Mouse (Mus musculus) lung, embryonic 16.5 days (tissue): Measurements from ENCODE around the gene Epdr1. TPM values are rescaled to one million over a fixed set of nuclear protein-coding genes. Genes with fewer than 3 reads are reported as not detected.

Experiments
- ATAC-seq: fragments of 200-750 bp; cut with Nextera tagmentation; 2 replicates; pipeline ENCODE4 v1.8.0; 2017; ENCODE audit warnings: low read depth, mild to moderate bottlenecking, moderate library complexity
- H3K27ac ChIP-seq: fragments of 300-500 bp; sonication (generic); 2 replicates; pipeline ENCODE4 v1.5.1; 2014; ENCODE audit warnings: mild to moderate bottlenecking, control low read depth, low read length
- H3K27me3 ChIP-seq: fragments of 300-500 bp; sonication (generic); 2 replicates; pipeline ENCODE4 v1.6.1; 2014; ENCODE audit warnings: low read depth, low read length, mixed read lengths; ENCODE audit not compliant: control insufficient read depth, insufficient read depth
- H3K36me3 ChIP-seq: fragments of 300-500 bp; sonication (generic); 2 replicates; pipeline ENCODE4 v1.6.1; 2014; ENCODE audit warnings: low read length; ENCODE audit not compliant: control insufficient read depth, insufficient read depth
- H3K4me1 ChIP-seq: fragments of 300-500 bp; sonication (generic); replicated peaks from 2 replicates; pipeline ENCODE4 v1.6.1; 2014; ENCODE audit warnings: low read length, mixed read lengths; ENCODE audit not compliant: control insufficient read depth, insufficient read depth
- H3K4me2 ChIP-seq: fragments of 300-500 bp; sonication (generic); 2 replicates; pipeline ENCODE4 v1.6.1; 2014; ENCODE audit warnings: low read depth, low read length, control low read depth
- H3K4me3 ChIP-seq: fragments of 300-500 bp; sonication (generic); 2 replicates; pipeline ENCODE4 v1.5.1; 2014; ENCODE audit warnings: mild to moderate bottlenecking, low read length, control low read depth
- H3K9ac ChIP-seq: fragments of 300-500 bp; sonication (generic); 2 replicates; pipeline ENCODE4 v1.6.1; 2014; ENCODE audit warnings: low read length, control low read depth
- H3K9me3 ChIP-seq: fragments of 300-500 bp; sonication (generic); 2 replicates; pipeline ENCODE4 v1.6.1; 2016; ENCODE audit warnings: low read length; ENCODE audit not compliant: control insufficient read depth
- WGBS: fragments of 180-500 bp; shearing (Covaris S2); extraction: QIAGEN DNeasy Blood & Tissue Kit; methylation state at CpG from one replicate; pipeline ENCODE4 v1.1.7; 2014; 5-methylcytosine and 5-hydroxymethylcytosine counted together
- polyA plus RNA-seq: library from polyadenylated mRNA; unstranded; fragments of >200 nt; fragmentation: Nextera tagmentation; extraction: Ambion mirVana; gene quantifications from 2 replicates; pipeline ENCODE4 v1.2.1, GENCODE M21; 2015

The Epdr1 gene
- polyA plus RNA-seq, 1 experiment from 2014 or later, result 22.5 TPM

DNA sequence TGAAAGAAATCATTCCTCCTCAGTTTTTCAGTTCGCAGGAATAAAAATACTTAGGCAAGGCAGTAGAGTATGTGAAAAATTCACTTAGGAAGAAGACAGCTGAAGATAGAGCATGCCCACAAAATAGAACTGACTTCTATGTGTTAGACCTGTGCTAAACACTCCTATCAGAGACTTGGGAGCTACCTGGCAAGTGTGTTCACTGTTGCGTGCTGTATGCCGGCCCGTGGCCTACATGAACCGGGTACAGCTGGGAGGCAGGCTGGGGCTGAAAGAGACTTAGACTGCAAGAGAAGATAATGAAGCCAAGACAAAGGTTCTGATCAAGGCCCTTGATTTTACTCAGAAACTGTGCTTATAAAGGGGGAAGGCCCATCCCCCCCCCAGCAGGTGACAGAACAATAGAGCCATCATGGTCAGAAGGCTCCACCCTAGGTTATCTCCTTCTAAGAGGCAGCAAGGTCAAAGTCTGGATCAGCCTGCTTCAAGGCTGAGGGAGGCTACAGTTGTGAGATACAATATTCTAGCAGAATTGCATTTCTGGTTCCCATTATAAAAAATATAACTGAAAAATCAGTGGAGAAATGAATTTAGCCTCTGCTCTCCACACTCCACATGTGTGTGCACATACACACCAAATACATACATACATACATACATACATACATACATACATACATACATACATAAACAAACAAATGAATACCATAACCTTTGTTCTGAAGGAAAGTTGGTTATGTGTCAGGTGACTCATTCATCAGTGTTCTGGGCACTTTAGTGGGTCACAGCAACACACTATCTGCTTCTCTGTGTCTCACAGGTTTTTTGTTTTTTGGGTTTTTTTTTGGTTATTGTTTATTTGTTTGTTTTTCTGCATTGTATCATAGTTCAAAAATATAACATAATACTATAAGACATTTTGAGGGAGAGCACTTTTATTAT is 11.3 kb upstream of the Epdr1 start:
- H3K9ac ChIP-seq, result no peak overlapping the region
- no peaks in the 10 kb centered on the region for H3K36me3 ChIP-seq
- no peak for ATAC-seq
- no peaks in the 10 kb centered on the region for H3K27me3 ChIP-seq
- no peaks in the 10 kb centered on the region for H3K4me1 ChIP-seq
- no peaks in the 10 kb centered on the region for H3K9me3 ChIP-seq
- 88% methylated on average over 5 of the region's 5 CpGs for WGBS
- no peak overlapping the region for H3K4me2 ChIP-seq
- no peak overlapping the region for H3K4me3 ChIP-seq
- no peak overlapping the region for H3K27ac ChIP-seq

DNA sequence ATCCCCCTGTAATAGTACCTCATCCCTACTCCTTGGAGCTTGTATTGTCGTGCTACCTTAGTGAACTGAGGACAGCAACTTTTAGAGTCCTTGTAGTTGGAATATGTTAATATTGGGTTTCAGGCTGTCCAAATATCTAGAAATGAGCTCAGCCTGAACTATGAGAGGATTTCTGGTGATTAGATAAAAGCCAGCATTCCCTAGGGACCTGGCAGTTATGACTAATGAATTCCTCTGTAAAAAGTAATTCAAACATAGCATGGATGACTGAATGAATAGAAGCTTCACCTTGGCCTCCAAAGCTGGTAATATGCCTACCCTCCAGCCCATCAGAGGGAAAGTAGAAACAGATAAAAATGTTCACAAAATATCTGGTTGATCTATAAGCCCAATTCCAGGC is 6.7 kb upstream of the Epdr1 start:
- no peaks in the 10 kb centered on the region for H3K9me3 ChIP-seq
- H3K4me1 ChIP-seq, result peaks cover 7% of the 10 kb centered on the region
- no peak overlapping the region for H3K4me2 ChIP-seq
- no peak overlapping the region for H3K4me3 ChIP-seq
- H3K36me3 ChIP-seq, result no peaks in the 10 kb centered on the region
- H3K27me3 ChIP-seq, result peaks cover 8% of the 10 kb centered on the region
- H3K9ac ChIP-seq, result no peak overlapping the region
- H3K27ac ChIP-seq, result no peak overlapping the region
- WGBS, result 62% methylated on average over 1 of the region's 1 CpGs
- ATAC-seq, result no peak

DNA sequence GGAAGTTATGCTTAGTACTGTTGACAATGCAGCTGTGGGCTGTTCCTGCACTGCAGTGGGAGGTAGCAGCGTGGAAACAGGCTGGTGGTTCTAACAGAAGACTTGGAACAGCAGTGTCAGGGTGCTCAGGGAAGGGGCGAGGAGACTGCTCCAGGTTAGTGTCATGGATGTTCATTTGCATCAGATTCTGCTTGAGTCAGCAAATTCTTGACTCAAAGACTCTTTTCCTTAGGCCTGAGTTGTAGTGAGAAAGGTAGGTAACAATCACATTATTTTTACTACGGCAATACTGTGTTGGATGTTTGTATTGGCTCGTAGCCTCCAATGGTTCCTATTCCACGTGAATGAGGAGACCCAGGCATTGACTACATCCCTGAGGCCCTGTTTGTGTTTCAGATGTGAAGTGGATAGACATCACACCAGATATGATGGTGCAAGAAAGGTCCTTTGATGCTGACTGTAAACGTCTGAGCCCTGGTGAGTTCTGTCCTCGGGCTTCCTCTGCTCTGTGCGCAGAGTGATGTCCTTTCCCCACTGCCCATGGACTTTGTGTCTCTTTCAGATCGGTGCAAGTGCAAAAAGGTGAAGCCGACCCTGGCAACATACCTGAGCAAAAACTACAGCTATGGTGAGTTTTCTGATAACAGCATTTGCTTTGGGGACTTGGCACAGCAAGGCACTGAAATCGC is 5.0 kb upstream of the Epdr1 start:
- no peak for ATAC-seq
- no peak overlapping the region for H3K9ac ChIP-seq
- no peak overlapping the region for H3K27ac ChIP-seq
- H3K27me3 ChIP-seq, result peaks cover 8% of the 10 kb centered on the region
- no peak overlapping the region for H3K4me2 ChIP-seq
- H3K36me3 ChIP-seq, result no peaks in the 10 kb centered on the region
- 73% methylated on average over 11 of the region's 11 CpGs for WGBS
- no peak overlapping the region for H3K4me3 ChIP-seq
- H3K9me3 ChIP-seq, result no peaks in the 10 kb centered on the region
- peaks cover 7% of the 10 kb centered on the region for H3K4me1 ChIP-seq

DNA sequence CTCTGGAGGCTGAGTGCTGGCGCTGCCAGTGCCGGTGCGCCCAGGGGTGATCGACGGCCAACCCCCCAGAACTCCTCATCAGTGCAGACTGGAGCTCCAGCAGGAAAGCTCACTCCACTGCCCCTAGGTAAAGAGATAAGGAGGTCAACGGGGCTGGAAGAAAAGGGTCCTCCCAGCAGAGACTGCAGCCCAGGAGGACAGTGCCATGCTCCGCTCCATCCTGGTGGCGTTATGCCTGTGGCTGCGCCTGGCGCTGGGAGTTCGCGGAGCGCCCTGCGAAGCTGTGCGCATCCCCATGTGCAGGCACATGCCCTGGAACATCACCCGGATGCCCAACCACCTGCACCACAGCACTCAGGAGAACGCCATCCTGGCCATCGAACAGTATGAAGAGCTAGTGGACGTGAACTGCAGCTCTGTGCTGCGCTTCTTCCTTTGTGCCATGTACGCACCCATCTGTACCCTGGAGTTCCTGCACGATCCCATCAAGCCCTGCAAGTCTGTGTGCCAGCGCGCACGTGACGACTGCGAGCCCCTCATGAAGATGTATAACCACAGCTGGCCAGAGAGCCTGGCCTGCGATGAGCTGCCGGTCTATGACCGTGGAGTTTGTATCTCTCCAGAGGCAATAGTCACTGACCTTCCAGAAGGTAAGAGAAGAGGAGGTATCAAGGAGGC is 3.6 kb upstream of the Epdr1 start:
- no peaks in the 10 kb centered on the region for H3K36me3 ChIP-seq
- peak overlapping the region; percentile 53 for H3K4me3 ChIP-seq
- H3K4me2 ChIP-seq, result peak overlapping the region; percentile 94
- no peak overlapping the region for H3K27ac ChIP-seq
- H3K4me1 ChIP-seq, result peaks cover 7% of the 10 kb centered on the region
- no peak for ATAC-seq
- 15% methylated on average over 29 of the region's 30 CpGs for WGBS
- H3K9me3 ChIP-seq, result no peaks in the 10 kb centered on the region
- H3K27me3 ChIP-seq, result peaks cover 8% of the 10 kb centered on the region
- H3K9ac ChIP-seq, result peak overlapping the region; percentile 59

DNA sequence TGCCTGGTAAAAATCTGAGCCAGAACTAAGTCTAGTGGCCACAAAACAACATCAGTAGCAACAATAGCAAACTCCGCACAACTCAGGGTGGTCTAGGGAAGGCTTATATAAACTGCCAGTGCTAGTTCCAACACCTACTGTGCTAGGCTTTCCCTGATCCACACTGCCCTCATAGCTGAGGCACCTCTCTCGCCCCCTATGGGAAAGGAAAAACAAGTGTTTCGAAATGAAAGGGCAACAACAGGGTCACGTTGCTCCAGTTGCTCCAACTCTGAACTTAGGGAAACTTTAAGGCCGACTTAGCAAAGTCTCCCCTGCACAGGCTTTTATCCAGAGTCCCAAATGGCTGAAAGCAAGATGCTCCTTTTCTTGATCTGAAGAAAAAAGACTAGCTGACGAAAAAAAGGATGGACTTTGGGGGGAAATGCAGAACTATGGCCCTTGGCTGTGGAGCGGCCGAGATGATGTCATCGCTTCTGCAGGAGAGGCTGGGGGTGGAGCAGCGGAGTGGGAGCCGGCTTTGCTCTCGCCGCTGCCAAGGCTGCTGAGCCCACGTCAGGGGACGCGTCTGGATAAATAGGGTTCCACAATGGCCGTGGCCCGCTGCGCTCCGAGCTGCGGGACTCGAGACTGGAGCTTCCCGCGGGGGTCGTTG is 3.0 kb upstream of the Epdr1 start, which contains the start of gene Sfrp4:
TSS of gene Sfrp4 (plus strand) at position 532 of the 655 bp plus-strand sequence.
- Histone ChIP-seq H3K9ac (peak within 1 kb of the TSS; percentile 59), H3K27ac (no peak within 1 kb of the TSS), H3K4me3 (peak within 1 kb of the TSS; percentile 53), H3K4me1 (peaks cover 7% of the 10 kb centered on the region), H3K4me2 (peak within 1 kb of the TSS; percentile 94), H3K9me3 (no peaks in the 10 kb centered on the region), H3K36me3 (no peaks in the 10 kb centered on the region), H3K27me3 (peaks cover 8% of the 10 kb centered on the region)
- 4% methylated on average over 25 of the region's 25 CpGs for WGBS
- peak; percentile 81 for ATAC-seq

DNA sequence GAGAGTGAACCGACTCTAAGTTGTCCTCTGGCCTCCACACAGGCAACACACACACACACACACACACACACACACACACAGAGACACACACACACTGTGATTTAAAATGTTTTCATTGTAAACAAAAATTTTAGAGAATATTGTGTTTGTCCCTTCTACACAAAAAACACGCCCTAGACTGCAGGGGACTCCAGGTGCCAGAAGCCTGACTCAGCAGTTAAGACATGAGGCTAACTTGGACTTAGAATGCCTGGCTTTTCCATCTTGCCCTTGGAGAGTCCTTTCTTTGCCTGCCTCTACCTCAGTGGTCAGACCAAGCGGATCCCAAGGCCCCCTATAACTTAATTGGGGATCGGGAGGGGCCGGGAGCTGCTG is 899 bp downstream of the Epdr1 start:
- peak overlapping the region; percentile 89 for H3K9ac ChIP-seq
- WGBS, result 5% methylated on average over 5 of the region's 5 CpGs
- peak; percentile 40 for ATAC-seq
- no peaks in the 10 kb centered on the region for H3K36me3 ChIP-seq
- peak overlapping the region; percentile 74 for H3K4me3 ChIP-seq
- H3K27ac ChIP-seq, result no peak overlapping the region
- peaks cover 7% of the 10 kb centered on the region for H3K4me1 ChIP-seq
- no peaks in the 10 kb centered on the region for H3K9me3 ChIP-seq
- peaks cover 7% of the 10 kb centered on the region for H3K27me3 ChIP-seq
- H3K4me2 ChIP-seq, result peak overlapping the region; percentile 99

DNA sequence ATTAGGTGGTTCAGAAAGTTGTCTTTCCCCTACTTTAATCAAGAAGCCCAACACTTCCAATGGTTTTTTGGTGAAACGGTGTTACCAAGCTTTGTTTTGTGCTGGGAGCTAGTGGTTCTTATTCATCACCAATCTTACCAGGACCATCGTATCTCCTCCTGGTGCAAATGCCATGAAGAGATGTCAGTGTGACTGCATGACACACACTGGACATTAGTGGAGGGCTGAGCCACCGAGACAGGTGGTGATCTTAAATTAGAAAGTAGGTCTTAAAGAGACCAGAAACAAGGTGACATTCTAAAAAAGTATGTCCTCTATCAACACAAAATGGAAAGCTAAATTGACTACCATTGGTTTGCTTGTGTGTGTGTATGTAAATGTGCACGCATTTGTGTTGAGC is 1.6 kb downstream of the Epdr1 start:
- H3K4me2 ChIP-seq, result no peak overlapping the region
- no peak for ATAC-seq
- no peak overlapping the region for H3K4me3 ChIP-seq
- no peak overlapping the region for H3K9ac ChIP-seq
- no peaks in the 10 kb centered on the region for H3K9me3 ChIP-seq
- H3K27me3 ChIP-seq, result peaks cover under 1% of the 10 kb centered on the region; the same call in 1 of the 2 replicates
- H3K4me1 ChIP-seq, result peaks cover 1% of the 10 kb centered on the region
- no peak overlapping the region for H3K27ac ChIP-seq
- no peaks in the 10 kb centered on the region for H3K36me3 ChIP-seq
- WGBS, result 93% methylated on average over 4 of the region's 4 CpGs

DNA sequence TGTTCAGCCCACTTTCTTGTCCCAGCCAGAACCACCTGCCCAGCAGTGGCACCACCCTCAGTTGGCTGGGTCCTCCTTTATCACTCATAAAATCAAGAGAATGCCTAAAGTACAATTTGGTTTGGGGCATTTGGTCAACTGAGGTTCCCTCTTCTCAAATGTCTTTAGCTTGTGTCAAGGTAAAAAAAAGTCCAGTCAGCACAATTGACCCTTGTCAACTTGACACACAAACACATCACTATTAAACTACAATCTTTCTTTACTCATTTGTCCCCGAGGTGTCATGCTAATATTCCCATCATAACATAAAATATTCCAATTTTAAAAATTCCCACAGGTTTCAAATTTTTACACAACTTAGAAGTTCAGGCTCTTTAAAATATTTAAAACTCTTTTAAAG is 5.4 kb downstream of the Epdr1 start:
- Histone ChIP-seq H3K4me3 (no peak overlapping the region), H3K27ac (no peak overlapping the region), H3K4me1 (no peaks in the 10 kb centered on the region), H3K9ac (no peak overlapping the region), H3K9me3 (no peaks in the 10 kb centered on the region), H3K36me3 (no peaks in the 10 kb centered on the region), H3K4me2 (no peak overlapping the region), H3K27me3 (no peaks in the 10 kb centered on the region)
- 88% methylated on average over 1 of the region's 1 CpGs for WGBS
- ATAC-seq, result no peak
